Mouse (Mus musculus) brown adipose tissue, adult 24 weeks (tissue): ENCODE data around the gene Dhdds. TPM values are rescaled to one million over a fixed set of nuclear protein-coding genes. Genes with fewer than 3 reads are reported as not detected.

Experiments used
- H3K27ac ChIP-seq: fragments of 200-500 bp; replicated peaks from 2 replicates; pipeline ENCODE4 v1.5.1; 2012; ENCODE audit warnings: low read depth, mild to moderate bottlenecking, low read length
- H3K4me1 ChIP-seq: fragments of 200-500 bp; 2 replicates; pipeline ENCODE4 v1.6.1; 2012; ENCODE audit warnings: low read length, mixed read lengths; ENCODE audit not compliant: control insufficient read depth, insufficient read depth, insufficient read length
- H3K4me3 ChIP-seq: fragments of 200-500 bp; 2 replicates; pipeline ENCODE4 v1.5.1; 2012; ENCODE audit warnings: low read depth, mild to moderate bottlenecking, low read length, moderate library complexity; ENCODE audit not compliant: insufficient read depth
- polyA plus RNA-seq: library from polyadenylated mRNA; stranded (reverse); fragments of >200 nt; gene quantifications from 2 replicates; pipeline ENCODE4 v1.2.4, GENCODE M21; 2012; ENCODE audit not compliant: missing spikeins, insufficient read depth, insufficient read length

Dhdds gene
- polyA plus RNA-seq, 1 experiment: 17.2 TPM

DNA sequence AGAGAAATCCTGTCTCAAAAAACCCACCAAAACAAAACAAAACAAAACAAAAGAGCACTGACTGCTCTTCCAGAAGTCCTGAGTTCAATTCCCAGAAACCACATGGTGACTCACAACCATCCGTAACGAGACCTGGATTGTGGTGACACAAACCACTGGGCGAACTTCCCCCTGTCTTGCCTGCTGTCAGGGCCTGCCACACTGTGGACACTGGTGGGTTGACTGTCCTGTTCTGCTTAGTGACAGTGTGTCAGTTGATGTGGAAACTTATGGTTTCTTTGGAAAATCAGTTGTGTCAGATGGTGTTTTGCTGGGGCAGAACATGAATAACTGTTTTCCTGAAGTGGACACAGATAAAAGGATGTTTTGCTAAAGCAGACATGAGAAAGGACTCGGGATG, 58.0 kb downstream of the Dhdds start:
- Histone ChIP-seq H3K4me1 (no peaks in the 10 kb centered on the region), H3K4me3 (no peak overlapping the region), H3K27ac (no peak overlapping the region)

DNA sequence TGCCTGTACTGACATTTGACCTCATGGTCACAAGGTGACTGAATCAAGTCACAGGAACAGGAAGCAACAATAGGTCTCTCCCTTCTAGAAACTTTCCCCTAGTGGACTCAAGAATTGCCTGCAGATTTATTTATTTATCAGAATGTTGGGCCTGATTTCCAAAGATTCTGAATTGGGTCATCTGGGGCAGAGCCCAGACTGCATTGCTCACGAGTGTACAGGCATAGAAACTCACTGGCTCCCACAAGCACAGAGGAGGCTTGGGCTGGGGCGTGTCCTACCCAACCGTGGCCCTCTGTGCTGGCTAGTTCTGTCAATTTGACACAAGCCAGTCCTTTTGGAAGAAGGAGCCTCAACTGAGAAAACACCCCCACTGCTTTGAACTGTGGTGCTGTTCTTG, 59.1 kb downstream of the Dhdds start:
- Histone ChIP-seq H3K27ac (no peak overlapping the region), H3K4me1 (no peaks in the 10 kb centered on the region), H3K4me3 (no peak overlapping the region)

DNA sequence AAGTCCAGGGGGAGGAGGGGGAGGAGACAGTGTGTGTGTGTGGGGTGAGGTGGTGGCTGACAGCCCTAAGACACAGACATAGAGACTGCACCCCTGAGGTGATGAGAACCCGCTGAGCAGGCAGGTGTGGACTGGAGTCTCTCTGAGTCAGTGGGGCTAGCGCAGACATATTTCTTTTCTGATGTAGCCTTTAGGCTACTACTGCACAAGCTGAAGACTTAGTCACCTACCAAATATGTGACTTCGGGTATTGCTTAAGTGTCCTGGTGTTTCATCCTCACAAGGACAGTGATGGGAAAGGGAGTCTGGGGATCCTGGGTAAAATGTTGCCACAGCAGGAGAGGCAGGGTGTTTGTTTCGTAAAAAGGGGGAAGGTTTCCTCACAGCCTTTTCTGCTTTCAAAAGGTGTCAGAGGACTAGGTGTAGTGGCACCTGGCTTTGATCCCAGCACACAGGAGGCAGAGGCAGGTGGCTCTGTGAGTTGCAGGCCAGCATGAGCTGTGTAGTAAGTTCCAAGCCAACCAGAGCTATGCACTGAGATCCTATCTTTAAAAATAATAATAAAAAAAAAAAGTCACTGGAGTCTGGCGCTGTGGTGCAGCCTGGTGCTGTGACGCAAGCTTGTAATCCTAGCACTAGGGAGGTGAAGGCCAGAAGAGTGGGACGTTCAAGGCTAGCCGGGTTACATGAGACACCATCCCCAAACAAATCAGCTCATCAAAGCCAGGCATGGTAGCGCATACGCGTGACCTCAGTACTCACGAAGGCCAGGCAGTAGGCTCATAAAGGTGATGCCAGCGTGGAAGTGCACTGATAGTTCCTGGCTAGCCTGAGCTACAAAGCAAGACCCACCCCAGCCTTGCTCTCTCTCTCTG, 60.1 kb downstream of the Dhdds start:
- Histone ChIP-seq H3K27ac (no peak overlapping the region), H3K4me1 (no peaks in the 10 kb centered on the region), H3K4me3 (no peak overlapping the region)

DNA sequence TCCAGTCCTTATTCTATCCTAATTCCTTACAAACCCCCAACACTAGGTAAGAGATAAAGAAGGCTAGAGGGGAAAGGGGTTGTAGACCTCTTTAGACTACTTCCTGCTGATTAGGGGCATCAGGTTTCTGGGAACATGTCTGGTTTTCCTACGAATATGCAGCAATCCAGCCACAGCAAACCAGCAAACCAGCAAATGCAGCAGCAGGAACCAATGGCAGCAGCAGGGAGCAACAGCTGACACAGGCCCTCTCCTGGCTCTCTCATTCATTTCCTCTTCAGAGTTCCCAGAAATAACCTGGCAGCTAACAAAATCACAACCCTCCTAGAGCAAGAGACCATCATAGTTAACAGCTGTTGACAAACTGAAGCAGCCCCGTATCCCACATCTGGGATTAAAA, 62.6 kb downstream of the Dhdds start:
- no peak overlapping the region for H3K27ac ChIP-seq
- no peak overlapping the region for H3K4me3 ChIP-seq
- H3K4me1 ChIP-seq: no peaks in the 10 kb centered on the region

DNA sequence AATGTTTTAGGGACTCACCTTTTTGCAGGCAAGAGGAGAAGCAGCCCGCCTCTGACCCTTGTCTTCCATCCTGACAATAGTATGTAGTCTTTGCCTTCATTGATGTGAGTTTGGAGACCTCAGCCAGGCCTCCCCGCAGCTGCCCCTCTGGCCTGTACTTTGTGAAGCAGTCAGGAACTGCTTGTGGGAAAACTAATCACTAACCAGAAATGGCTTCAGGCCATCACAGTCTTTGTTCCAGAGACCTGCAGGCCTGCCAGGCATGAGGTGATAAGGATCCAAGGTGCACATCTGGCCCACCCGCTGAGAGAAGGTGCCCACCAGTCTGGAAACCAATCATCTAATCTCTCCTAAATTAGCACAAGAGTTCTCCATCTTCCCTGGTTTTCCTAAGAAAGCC, 68.9 kb downstream of the Dhdds start:
- Histone ChIP-seq H3K4me1 (no peaks in the 10 kb centered on the region), H3K27ac (no peak overlapping the region), H3K4me3 (no peak overlapping the region)

DNA sequence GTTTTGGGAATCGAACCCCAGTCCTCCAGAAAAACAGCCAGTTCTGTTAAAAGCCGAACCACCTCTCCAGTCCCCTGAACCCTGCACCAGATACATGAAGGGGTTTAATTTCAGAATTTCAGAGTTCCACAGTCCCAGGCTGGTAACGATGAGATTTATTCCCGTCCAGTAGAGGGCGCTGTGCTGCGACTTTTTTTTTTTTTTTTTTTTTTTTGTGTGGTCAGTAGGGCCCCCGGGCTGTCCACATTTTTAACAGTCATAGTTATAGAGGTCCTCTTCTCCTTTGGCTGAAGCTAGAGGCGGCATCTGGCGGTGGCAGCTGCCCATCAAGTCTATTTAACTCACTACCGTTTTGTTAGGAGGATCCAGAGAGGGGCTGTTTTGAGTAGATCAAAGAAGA, 69.4 kb downstream of the Dhdds start:
- H3K4me1 ChIP-seq: no peaks in the 10 kb centered on the region
- H3K4me3 ChIP-seq: no peak overlapping the region
- no peak overlapping the region for H3K27ac ChIP-seq

DNA sequence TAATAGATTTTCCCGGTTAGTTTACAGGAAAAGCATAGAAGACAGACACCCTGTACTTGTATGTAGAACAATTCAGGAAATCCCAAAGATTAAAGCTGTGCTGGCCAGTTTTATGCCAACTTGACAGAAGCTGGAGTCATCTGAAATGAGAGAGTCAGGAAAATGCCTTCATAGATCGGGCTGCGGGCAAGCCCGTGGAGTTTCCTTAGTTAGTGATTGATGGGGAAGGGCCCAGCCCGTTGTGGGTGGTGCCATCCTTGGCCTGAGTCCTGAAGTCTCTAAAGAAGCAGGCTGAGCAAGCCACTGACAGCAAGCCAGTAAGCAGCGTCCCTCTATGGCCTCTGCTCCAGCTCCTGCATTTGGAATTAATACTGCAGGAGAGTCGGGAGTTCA, 71.4 kb downstream of the Dhdds start:
- Histone ChIP-seq H3K4me3 (peak overlapping the region; percentile 20; the same call in 1 of the 2 replicates), H3K27ac (no peak overlapping the region), H3K4me1 (no peaks in the 10 kb centered on the region)

DNA sequence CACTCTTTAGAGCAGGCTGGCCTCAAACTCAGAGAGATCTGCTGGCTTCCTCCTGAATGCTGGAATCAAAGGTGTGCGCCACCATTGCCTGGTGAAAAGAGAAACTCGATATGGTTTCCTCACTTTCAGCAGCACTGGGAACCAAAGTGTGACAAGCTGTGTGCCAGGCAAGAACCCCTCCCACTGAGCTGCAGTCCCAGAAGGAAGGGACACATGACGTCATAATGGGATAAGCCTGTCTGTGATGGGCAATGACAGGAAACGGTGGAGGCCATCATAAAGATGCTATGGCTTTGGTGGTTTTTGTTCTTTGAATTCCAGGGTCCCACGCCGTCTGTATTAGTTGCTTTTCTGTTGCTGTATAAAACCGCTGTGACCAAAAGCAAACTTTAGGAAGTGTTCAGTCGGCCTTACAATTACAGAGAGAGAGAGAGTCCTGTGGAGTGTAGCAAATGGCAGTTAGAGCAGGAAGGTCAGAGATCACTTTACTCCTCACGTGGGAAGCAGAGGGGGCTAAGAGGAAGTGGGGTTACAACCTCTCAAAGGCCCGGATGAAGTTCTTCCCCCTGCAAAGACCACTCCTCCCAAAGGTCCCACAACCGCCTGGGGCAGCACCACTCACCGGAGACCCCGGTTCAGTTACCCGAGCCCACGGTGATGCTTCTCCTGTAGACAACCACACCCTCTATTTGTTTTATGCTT, 72.0 kb downstream of the Dhdds start:
- no peaks in the 10 kb centered on the region for H3K4me1 ChIP-seq
- H3K4me3 ChIP-seq: peak overlapping the region; percentile 20; the same call in 1 of the 2 replicates
- H3K27ac ChIP-seq: peak overlapping the region; percentile 1; the same call in 1 of the 2 replicates

DNA sequence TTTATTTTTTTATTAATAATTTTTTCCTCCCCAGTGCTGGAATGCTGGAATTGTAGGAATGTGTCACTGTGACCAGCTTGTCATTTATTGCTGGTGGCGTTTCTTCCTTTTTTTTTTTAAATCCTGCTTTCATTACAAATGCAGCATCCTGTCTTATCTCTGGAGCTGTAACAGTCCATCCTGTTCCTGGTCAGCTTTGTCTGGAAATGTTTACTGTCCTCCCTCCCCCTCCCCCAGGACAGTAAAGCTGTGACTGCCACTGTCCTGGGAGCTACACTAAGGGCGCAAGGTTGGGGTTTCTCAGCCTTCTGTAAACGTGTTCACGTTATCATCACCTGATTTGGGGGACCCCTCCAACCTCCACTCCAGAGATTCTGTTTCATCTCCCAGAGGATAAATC, 75.5 kb downstream of the Dhdds start:
- Histone ChIP-seq H3K4me1 (no peaks in the 10 kb centered on the region), H3K4me3 (no peak overlapping the region), H3K27ac (no peak overlapping the region)

DNA sequence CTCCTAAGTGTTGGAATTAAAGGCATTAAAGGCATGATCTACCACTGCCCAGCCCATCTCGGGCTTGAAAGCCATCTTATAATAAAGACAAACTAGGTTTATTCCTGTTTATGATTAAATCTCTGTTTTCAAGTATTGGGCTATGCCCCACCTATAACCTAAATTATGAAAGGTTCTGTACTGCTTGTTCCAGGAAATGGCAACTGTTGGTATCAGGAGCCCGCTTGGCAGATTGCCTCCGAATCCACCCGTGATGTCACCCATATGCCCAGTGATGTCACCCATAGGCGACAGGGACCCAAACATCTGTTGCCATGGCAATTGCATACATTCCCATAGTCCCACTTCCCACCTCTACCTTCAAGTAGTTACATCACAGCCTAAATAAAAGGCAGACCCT, 77.0 kb downstream of the Dhdds start:
- no peak overlapping the region for H3K4me3 ChIP-seq
- no peak overlapping the region for H3K27ac ChIP-seq
- H3K4me1 ChIP-seq: no peaks in the 10 kb centered on the region

Other genes starting within 250 kb of the Dhdds start
- 13.5 and 18.7 TPM in 2 replicates for gene Arid1a, start 244.1 kb downstream of the Dhdds start, polyA plus RNA-seq
- gene Rps6ka1, start 113.1 kb downstream of the Dhdds start, polyA plus RNA-seq: 3.3 and 4.2 TPM in 2 replicates
- gene Hmgn2, start 32.3 kb downstream of the Dhdds start, polyA plus RNA-seq: 63.7 and 65.2 TPM in 2 replicates
- not detected in 2 replicates for gene Lin28a, start 17.9 kb upstream of the Dhdds start, polyA plus RNA-seq
- not detected in 2 replicates for gene Zfp683, start 52.9 kb upstream of the Dhdds start, polyA plus RNA-seq
- not detected in 2 replicates for gene Crybg2, start 59.9 kb upstream of the Dhdds start, polyA plus RNA-seq
- 14.0 and 16.8 TPM in 2 replicates for gene Cd52, start 94.2 kb upstream of the Dhdds start, polyA plus RNA-seq
- 2.1 TPM in 1 of 2 replicates, not detected in the other for gene Ubxn11, start 101.7 kb upstream of the Dhdds start, polyA plus RNA-seq
- gene Sh3bgrl3, start 127.9 kb upstream of the Dhdds start, polyA plus RNA-seq: 39.0 and 44.7 TPM in 2 replicates
- 4.9 and 10.0 TPM in 2 replicates for gene Cep85, start 186.2 kb upstream of the Dhdds start, polyA plus RNA-seq
- not detected in 2 replicates for gene Gm7534, start 202.1 kb upstream of the Dhdds start, polyA plus RNA-seq
- gene Catsper4, start 226.5 kb upstream of the Dhdds start, polyA plus RNA-seq: not detected in 2 replicates
- gene Cnksr1, start 237.5 kb upstream of the Dhdds start, polyA plus RNA-seq: 0.63 TPM in 1 of 2 replicates, not detected in the other
- gene E130218I03Rik, start 242.7 kb upstream of the Dhdds start, polyA plus RNA-seq: not detected in 2 replicates
- 2.8 and 3.1 TPM in 2 replicates for gene Zfp593, start 244.7 kb upstream of the Dhdds start, polyA plus RNA-seq
- not detected in 2 replicates for gene Gm30191, start 246.0 kb upstream of the Dhdds start, polyA plus RNA-seq